Mouse (Mus musculus) midbrain, postnatal 0 days (tissue): ENCODE measurements around the gene Efnb1. TPM values are rescaled to one million over a fixed set of nuclear protein-coding genes. Genes with fewer than 3 reads are reported as not detected.

Experiments
- ATAC-seq: fragments of 200-750 bp; cut with Nextera tagmentation; 2 replicates; pipeline ENCODE4 v1.8.0; 2017; ENCODE audit warnings: moderate number of reproducible peaks, mild to moderate bottlenecking, moderate TSS enrichment, moderate library complexity; ENCODE audit not compliant: low FRiP score
- DNase-seq: peaks from one replicate; pipeline ENCODE4 v3.0.0-alpha.2; 2015; ENCODE audit warnings: low spot score
- H3K27ac ChIP-seq: fragments of 300-500 bp; sonication (generic); 2 replicates; pipeline ENCODE4 v1.5.1; 2014; ENCODE audit warnings: low read depth, mild to moderate bottlenecking, low read length, mixed read lengths
- H3K27me3 ChIP-seq: fragments of 300-500 bp; sonication (generic); 2 replicates; pipeline ENCODE4 v1.6.1; 2014; ENCODE audit warnings: low read length, control low read depth, mixed read lengths; ENCODE audit not compliant: insufficient read depth
- H3K36me3 ChIP-seq: fragments of 300-500 bp; sonication (generic); 2 replicates; pipeline ENCODE4 v1.6.1; 2014; ENCODE audit warnings: low read length, control low read depth, mixed read lengths; ENCODE audit not compliant: insufficient read depth
- H3K4me1 ChIP-seq: fragments of 300-500 bp; sonication (generic); 2 replicates; pipeline ENCODE4 v1.6.1; 2014; ENCODE audit warnings: mild to moderate bottlenecking, control low read depth, antibody characterized with exemption, low read length, mixed read lengths; ENCODE audit not compliant: insufficient read depth
- H3K4me2 ChIP-seq: fragments of 300-500 bp; sonication (generic); 2 replicates; pipeline ENCODE4 v1.6.1; 2014; ENCODE audit warnings: low read depth, mild to moderate bottlenecking, low read length, mixed read lengths; ENCODE audit not compliant: poor library complexity, severe bottlenecking
- H3K4me3 ChIP-seq: fragments of 300-500 bp; sonication (generic); 2 replicates; pipeline ENCODE4 v1.5.1; 2014; ENCODE audit warnings: low read depth, mild to moderate bottlenecking, low read length, moderate library complexity
- H3K9ac ChIP-seq: fragments of 300-500 bp; sonication (generic); replicated peaks from 2 replicates; pipeline ENCODE4 v1.6.1; 2014; ENCODE audit warnings: mild to moderate bottlenecking, low read length, moderate library complexity, mixed read lengths; ENCODE audit not compliant: poor library complexity, severe bottlenecking
- H3K9me3 ChIP-seq: fragments of 300-500 bp; sonication (generic); 2 replicates; pipeline ENCODE4 v1.6.1; 2016; ENCODE audit warnings: low read length, control low read depth
- CTCF ChIP-seq: IDR thresholded peaks from 2 replicates; pipeline ENCODE4 v1.5.1; 2016; ENCODE audit warnings: antibody characterized with exemption, mild to moderate bottlenecking
- WGBS: fragments of 180-500 bp; shearing (Covaris S2); extraction: QIAGEN DNeasy Blood & Tissue Kit; methylation state at CpG from one replicate; pipeline ENCODE4 v1.1.7; 2014; 5-methylcytosine and 5-hydroxymethylcytosine counted together
- polyA plus RNA-seq: library from polyadenylated mRNA; unstranded; fragments of >200 nt; fragmentation: Nextera tagmentation; extraction: Ambion mirVana; gene quantifications from 2 replicates; pipeline ENCODE4 v1.2.1, GENCODE M21; 2015
- total RNA-seq: library from RNA; depleted of rRNA; stranded (reverse); fragments of >200 nt; gene quantifications from 2 replicates; pipeline ENCODE4 v1.2.3, GENCODE M21; 2014

Efnb1 gene
- total and polyA plus RNA-seq, 2 experiments from 2014 or later, result 13.6 to 22.4 TPM

GRCm38 (mm10) chrX:99151434-99151833, 15.5 kb downstream of the Efnb1 start:
- Histone ChIP-seq H3K27me3 (no peaks in the 10 kb centered on the region), H3K9me3 (no peaks in the 10 kb centered on the region), H3K4me1 (no peaks in the 10 kb centered on the region), H3K4me2 (no peak overlapping the region), H3K9ac (no peak overlapping the region), H3K27ac (no peak overlapping the region), H3K36me3 (peaks cover 5% of the 10 kb centered on the region; the same call in 1 of the 2 replicates), H3K4me3 (no peak overlapping the region)
- no peak for ATAC-seq
- 66% methylated on average over 4 of the region's 4 CpGs for WGBS
- no peak for TF ChIP-seq CTCF
- DNase-seq, result no peak

- Histone ChIP-seq H3K4me3 (no peak overlapping the region), H3K27ac (no peak overlapping the region), H3K9ac (no peak overlapping the region), H3K4me1 (no peaks in the 10 kb centered on the region), H3K27me3 (no peaks in the 10 kb centered on the region; the same call in 1 of the 2 replicates), H3K4me2 (no peak overlapping the region), H3K36me3 (peaks cover 4% of the 10 kb centered on the region; the same call in 1 of the 2 replicates), H3K9me3 (no peaks in the 10 kb centered on the region)
- ATAC-seq, result no peak
- 33% methylated on average over 3 of the region's 3 CpGs for WGBS
- TF ChIP-seq CTCF, result no peak
- no peak for DNase-seq
Observed at GRCm38 (mm10) chrX:99152141-99152540, 16.2 kb downstream of the Efnb1 start.

- Histone ChIP-seq H3K27me3 (no peaks in the 10 kb centered on the region; the same call in 1 of the 2 replicates), H3K27ac (no peak overlapping the region), H3K9ac (no peak overlapping the region), H3K4me1 (no peaks in the 10 kb centered on the region), H3K4me2 (no peak overlapping the region), H3K36me3 (0 out of 2 replicates have a peak, but pooled peaks cover 3% of the 10 kb centered on the region), H3K9me3 (no peaks in the 10 kb centered on the region), H3K4me3 (no peak overlapping the region)
- WGBS, result 22% methylated on average over 9 of the region's 9 CpGs
- DNase-seq, result no peak
- TF ChIP-seq CTCF, result no peak
- no peak for ATAC-seq
Observed at GRCm38 (mm10) chrX:99152566-99153265, 16.8 kb downstream of the Efnb1 start.

- Histone ChIP-seq H3K27ac (no peak overlapping the region), H3K4me2 (no peak overlapping the region), H3K9me3 (no peaks in the 10 kb centered on the region), H3K27me3 (no peaks in the 10 kb centered on the region; the same call in 1 of the 2 replicates), H3K36me3 (0 out of 2 replicates have a peak, but pooled peaks cover 3% of the 10 kb centered on the region), H3K4me3 (no peak overlapping the region), H3K9ac (no peak overlapping the region), H3K4me1 (no peaks in the 10 kb centered on the region)
- DNase-seq, result no peak
- no peak for ATAC-seq
- WGBS, result 21% methylated on average over 3 of the region's 3 CpGs
- TF ChIP-seq CTCF, result no peak
Observed at GRCm38 (mm10) chrX:99153266-99153646, 17.3 kb downstream of the Efnb1 start.

GRCm38 (mm10) chrX:99154358-99154757, 18.4 kb downstream of the Efnb1 start:
- no peak for ATAC-seq
- no peak for DNase-seq
- H3K27ac ChIP-seq, result no peak overlapping the region
- H3K4me3 ChIP-seq, result no peak overlapping the region
- no peak overlapping the region for H3K9ac ChIP-seq
- no peaks in the 10 kb centered on the region for H3K9me3 ChIP-seq
- H3K36me3 ChIP-seq, result 0 out of 2 replicates have a peak, but pooled peaks cover 3% of the 10 kb centered on the region
- 88% methylated on average over 5 of the region's 5 CpGs for WGBS
- no peaks in the 10 kb centered on the region; the same call in 1 of the 2 replicates for H3K27me3 ChIP-seq
- H3K4me2 ChIP-seq, result no peak overlapping the region
- no peak for TF ChIP-seq CTCF
- no peaks in the 10 kb centered on the region for H3K4me1 ChIP-seq

- Histone ChIP-seq H3K27me3 (peaks cover 8% of the 10 kb centered on the region; the same call in 1 of the 2 replicates), H3K4me2 (no peak overlapping the region), H3K9me3 (no peaks in the 10 kb centered on the region), H3K4me3 (no peak overlapping the region), H3K4me1 (no peaks in the 10 kb centered on the region), H3K27ac (no peak overlapping the region), H3K36me3 (no peaks in the 10 kb centered on the region), H3K9ac (no peak overlapping the region)
- no peak for DNase-seq
- WGBS, result 80% methylated on average over 8 of the region's 8 CpGs
- no peak for TF ChIP-seq CTCF
- ATAC-seq, result no peak
Observed at GRCm38 (mm10) chrX:99159020-99159419, 23.1 kb downstream of the Efnb1 start.
